Mouse (Mus musculus) lung, postnatal 14 days (tissue): ENCODE measurements around the gene Tnrc6a.
A peak's percentile ranks its signal among the peaks of the same experiment; 100 is the strongest.

Experiments used
- DNase-seq: peaks from one replicate; pipeline ENCODE4 v3.0.0; 2021

Tnrc6a gene

GRCm38 (mm10) chr7:123126056-123126455 lies 2.4 kb downstream of the Tnrc6a start:
- no peak for DNase-seq

- no peak for DNase-seq
Measured at GRCm38 (mm10) chr7:123127301-123127700, 3.6 kb downstream of the Tnrc6a start.

- no peak for DNase-seq
Measured at GRCm38 (mm10) chr7:123127981-123128380, 4.3 kb downstream of the Tnrc6a start.

GRCm38 (mm10) chr7:123129061-123129460 lies 5.4 kb downstream of the Tnrc6a start:
- no peak for DNase-seq

GRCm38 (mm10) chr7:123130198-123130597 lies 6.5 kb downstream of the Tnrc6a start:
- DNase-seq, result no peak

GRCm38 (mm10) chr7:123132401-123132800 lies 8.7 kb downstream of the Tnrc6a start:
- no peak for DNase-seq

GRCm38 (mm10) chr7:123134876-123135275 lies 11.2 kb downstream of the Tnrc6a start:
- DNase-seq, result no peak

- no peak for DNase-seq
Measured at GRCm38 (mm10) chr7:123135655-123136054, 12.0 kb downstream of the Tnrc6a start.

- no peak for DNase-seq
Measured at GRCm38 (mm10) chr7:123138001-123138400, 14.3 kb downstream of the Tnrc6a start.

GRCm38 (mm10) chr7:123146141-123146846 lies 22.6 kb downstream of the Tnrc6a start:
- DNase-seq, result no peak

- DNase-seq, result no peak
Measured at GRCm38 (mm10) chr7:123147787-123148186, 24.1 kb downstream of the Tnrc6a start.

- no peak for DNase-seq
Measured at GRCm38 (mm10) chr7:123148935-123149334, 25.2 kb downstream of the Tnrc6a start.

GRCm38 (mm10) chr7:123162346-123162745 lies 38.7 kb downstream of the Tnrc6a start:
- DNase-seq, result no peak

GRCm38 (mm10) chr7:123167436-123167835 lies 43.8 kb downstream of the Tnrc6a start:
- DNase-seq, result no peak

- DNase-seq, result no peak
Measured at GRCm38 (mm10) chr7:123169618-123170017, 45.9 kb downstream of the Tnrc6a start.

GRCm38 (mm10) chr7:123172101-123172500 lies 48.4 kb downstream of the Tnrc6a start:
- DNase-seq, result no peak

- DNase-seq, result no peak
Measured at GRCm38 (mm10) chr7:123177215-123177614, 53.5 kb downstream of the Tnrc6a start.

- DNase-seq, result peak; percentile 22
Measured at GRCm38 (mm10) chr7:123181787-123182701, 58.4 kb downstream of the Tnrc6a start.

GRCm38 (mm10) chr7:123184891-123185290 lies 61.2 kb downstream of the Tnrc6a start:
- no peak for DNase-seq

- DNase-seq, result no peak
Measured at GRCm38 (mm10) chr7:123186463-123186862, 62.8 kb downstream of the Tnrc6a start.

- no peak for DNase-seq
Measured at GRCm38 (mm10) chr7:123187246-123187645, 63.6 kb downstream of the Tnrc6a start.

- no peak for DNase-seq
Measured at GRCm38 (mm10) chr7:123188462-123188861, 64.8 kb downstream of the Tnrc6a start.

- no peak for DNase-seq
Measured at GRCm38 (mm10) chr7:123189762-123190161, 66.1 kb downstream of the Tnrc6a start.

GRCm38 (mm10) chr7:123191731-123192130 lies 68.0 kb downstream of the Tnrc6a start:
- no peak for DNase-seq
